Mouse (Mus musculus) E14TG2a.4 (cell line): ENCODE results near the gene Gm10447.
A peak's percentile ranks its signal among the peaks of the same experiment; 100 is the strongest.

Source experiments
- H3K27me3 ChIP-seq: 2 replicates; pipeline ENCODE4 v1.6.1; 2014; ENCODE audit warnings: low read length, control low read depth; ENCODE audit not compliant: insufficient read depth
- H3K36me3 ChIP-seq: 2 replicates; pipeline ENCODE4 v1.6.1; 2014; ENCODE audit warnings: low read length, control low read depth; ENCODE audit not compliant: insufficient read depth
- H3K4me1 ChIP-seq: replicated peaks from 2 replicates; pipeline ENCODE4 v1.6.1; 2014; ENCODE audit warnings: low read depth, low read length, control low read depth
- H3K4me3 ChIP-seq: replicated peaks from 2 replicates; pipeline ENCODE4 v1.5.1; 2014; ENCODE audit warnings: mild to moderate bottlenecking, low read length
- H3K9me3 ChIP-seq: 2 replicates; pipeline ENCODE4 v1.6.1; 2014; ENCODE audit warnings: low read length, control low read depth
- CTCF ChIP-seq: conservative IDR thresholded peaks from 2 replicates; pipeline ENCODE4 v1.5.1; 2014; ENCODE audit warnings: low read length
- NANOG ChIP-seq: IDR thresholded peaks from 2 replicates; pipeline ENCODE4 v1.6.1; 2014; ENCODE audit warnings: borderline replicate concordance, low read length, mixed read lengths
- POU5F1 ChIP-seq: IDR thresholded peaks from 2 replicates; pipeline ENCODE4 v1.6.1; 2014; ENCODE audit warnings: low read length, borderline replicate concordance

Gene Gm10447

GRCm38 (mm10) chr11:53425711-53426255 is 31.1 kb downstream of the Gm10447 start:
- TF ChIP-seq NANOG (no peak), CTCF (no peak), POU5F1 (no peak)
- H3K27me3 ChIP-seq: no peaks in the 10 kb centered on the region
- H3K4me1 ChIP-seq: peaks cover 26% of the 10 kb centered on the region
- H3K9me3 ChIP-seq: no peaks in the 10 kb centered on the region
- no peak overlapping the region for H3K4me3 ChIP-seq
- H3K36me3 ChIP-seq: peaks cover 74% of the 10 kb centered on the region

- no peaks in the 10 kb centered on the region for H3K27me3 ChIP-seq
- no peaks in the 10 kb centered on the region for H3K9me3 ChIP-seq
- TF ChIP-seq POU5F1: no peak
- peaks cover 79% of the 10 kb centered on the region for H3K36me3 ChIP-seq
- peaks cover 26% of the 10 kb centered on the region for H3K4me1 ChIP-seq
- H3K4me3 ChIP-seq: no peak overlapping the region
Measured at GRCm38 (mm10) chr11:53425251-53425650, 31.7 kb downstream of the Gm10447 start.

- TF ChIP-seq CTCF (no peak), POU5F1 (no peak), NANOG (no peak)
- no peaks in the 10 kb centered on the region for H3K27me3 ChIP-seq
- peaks cover 83% of the 10 kb centered on the region for H3K36me3 ChIP-seq
- H3K9me3 ChIP-seq: no peaks in the 10 kb centered on the region
- peaks cover 26% of the 10 kb centered on the region for H3K4me1 ChIP-seq
- no peak overlapping the region for H3K4me3 ChIP-seq
Measured at GRCm38 (mm10) chr11:53424826-53425225, 32.1 kb downstream of the Gm10447 start.

- H3K36me3 ChIP-seq: peaks cover 82% of the 10 kb centered on the region
- no peaks in the 10 kb centered on the region for H3K27me3 ChIP-seq
- H3K4me3 ChIP-seq: no peak within 1 kb of the TSS
- TF ChIP-seq CTCF (no peak), POU5F1 (no peak), NANOG (no peak)
- no peaks in the 10 kb centered on the region for H3K9me3 ChIP-seq
- peaks cover 9% of the 10 kb centered on the region; the same call in 1 of the 2 replicates for H3K4me1 ChIP-seq
Measured at GRCm38 (mm10) chr11:53423036-53423435, 33.9 kb downstream of the Gm10447 start, which contains the start of gene Leap2. Gene Leap2, minus strand, starts transcription at chr11:53423170.

GRCm38 (mm10) chr11:53418048-53418447 is 38.9 kb downstream of the Gm10447 start:
- no peaks in the 10 kb centered on the region for H3K27me3 ChIP-seq
- no peaks in the 10 kb centered on the region for H3K9me3 ChIP-seq
- H3K4me1 ChIP-seq: no peaks in the 10 kb centered on the region
- no peak overlapping the region for H3K4me3 ChIP-seq
- peaks cover 92% of the 10 kb centered on the region for H3K36me3 ChIP-seq
- TF ChIP-seq POU5F1 (no peak), CTCF (no peak), NANOG (no peak)

GRCm38 (mm10) chr11:53413871-53414270 is 43.0 kb downstream of the Gm10447 start:
- Histone ChIP-seq H3K27me3 (no peaks in the 10 kb centered on the region), H3K36me3 (peaks cover 98% of the 10 kb centered on the region), H3K4me1 (no peaks in the 10 kb centered on the region), H3K4me3 (no peak overlapping the region), H3K9me3 (no peaks in the 10 kb centered on the region)
- TF ChIP-seq NANOG: no peak
- no peak for TF ChIP-seq POU5F1
- no peak for TF ChIP-seq CTCF

GRCm38 (mm10) chr11:53411738-53412137 is 45.2 kb downstream of the Gm10447 start:
- TF ChIP-seq NANOG: no peak
- TF ChIP-seq CTCF: peak; percentile 55

More at GRCm38 (mm10) chr11:53411738-53412137, 45.2 kb downstream of the Gm10447 start:
- no peaks in the 10 kb centered on the region for H3K4me1 ChIP-seq
- no peaks in the 10 kb centered on the region for H3K27me3 ChIP-seq
- peaks cover 97% of the 10 kb centered on the region for H3K36me3 ChIP-seq
- H3K9me3 ChIP-seq: no peaks in the 10 kb centered on the region
- no peak overlapping the region for H3K4me3 ChIP-seq
